Mouse (Mus musculus): ENCODE measurements around the gene Vmn1r1. TPM values are rescaled to one million over a fixed set of nuclear protein-coding genes. Genes with fewer than 3 reads are reported as not detected.

Gene Vmn1r1
- polyA plus RNA-seq, 1 experiment from 2014 or later, result not detected

DNA sequence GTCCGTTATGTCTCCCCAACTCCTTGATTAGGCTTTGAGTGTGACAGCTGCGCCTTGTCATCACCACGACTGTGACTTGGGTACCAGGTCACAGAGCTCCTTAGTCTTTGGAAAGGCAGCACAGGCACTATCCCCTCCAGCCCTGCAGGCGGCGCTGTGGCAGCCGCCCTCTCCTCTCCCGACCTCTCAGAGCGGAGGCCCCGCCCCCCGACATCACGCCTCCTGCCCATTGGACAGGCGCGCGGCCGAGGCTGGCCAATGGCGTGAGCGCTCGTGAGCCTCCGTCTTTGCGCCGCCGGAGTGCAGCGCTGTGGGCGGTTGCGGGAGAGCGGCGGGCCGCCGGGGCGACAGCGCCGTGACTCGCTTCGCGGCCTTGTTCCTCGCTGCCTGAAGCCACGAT, 39.8 kb downstream of the Vmn1r1 start, which contains the start of gene Srp9:
Srp9 (plus strand) TSS at position 232 of the 400 bp plus-strand sequence.
- peak within 1 kb of the TSS; percentile 74 for H3K27ac ChIP-seq

DNA sequence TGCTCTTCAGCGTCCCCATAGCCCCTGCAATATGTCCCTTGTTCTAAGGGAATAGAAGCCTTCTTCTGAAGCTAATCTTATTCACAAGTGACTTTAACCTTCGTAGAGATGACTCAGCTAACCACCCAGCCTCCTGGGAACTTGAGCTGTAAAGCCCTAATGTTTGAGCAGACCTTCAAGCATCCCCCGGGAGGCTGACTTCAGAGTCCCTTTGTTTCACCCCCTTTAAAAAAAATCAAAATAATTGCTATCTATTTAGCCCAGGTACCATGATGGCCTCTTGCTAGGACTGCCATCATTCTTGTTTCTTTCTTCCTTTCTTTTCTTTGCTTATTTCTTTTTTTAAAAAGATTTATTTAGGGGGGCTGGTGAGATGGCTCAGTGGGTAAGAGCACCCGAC, 41.9 kb downstream of the Vmn1r1 start:
- no peak for ATAC-seq (ENCODE audit: low FRiP score)

More for the DNA sequence above, 39.8 kb downstream of the Vmn1r1 start, which contains the start of gene Srp9:
- H3K4me2 ChIP-seq (replicated peaks), result peak within 1 kb of the TSS; percentile 61
- peaks cover 21% of the 10 kb centered on the region for H3K4me1 ChIP-seq
- H3K4me3 ChIP-seq, result peak within 1 kb of the TSS; percentile 77
- H3K9ac ChIP-seq, result peak within 1 kb of the TSS; percentile 69
- 1% methylated on average over 37 of the region's 37 CpGs for WGBS
- H3K36me3 ChIP-seq, result peaks cover 12% of the 10 kb centered on the region
- H3K27me3 ChIP-seq, result no peaks in the 10 kb centered on the region
- no peaks in the 10 kb centered on the region for H3K9me3 ChIP-seq (replicated peaks)
- peak; percentile 99 for ATAC-seq (ENCODE audit: low FRiP score)

DNA sequence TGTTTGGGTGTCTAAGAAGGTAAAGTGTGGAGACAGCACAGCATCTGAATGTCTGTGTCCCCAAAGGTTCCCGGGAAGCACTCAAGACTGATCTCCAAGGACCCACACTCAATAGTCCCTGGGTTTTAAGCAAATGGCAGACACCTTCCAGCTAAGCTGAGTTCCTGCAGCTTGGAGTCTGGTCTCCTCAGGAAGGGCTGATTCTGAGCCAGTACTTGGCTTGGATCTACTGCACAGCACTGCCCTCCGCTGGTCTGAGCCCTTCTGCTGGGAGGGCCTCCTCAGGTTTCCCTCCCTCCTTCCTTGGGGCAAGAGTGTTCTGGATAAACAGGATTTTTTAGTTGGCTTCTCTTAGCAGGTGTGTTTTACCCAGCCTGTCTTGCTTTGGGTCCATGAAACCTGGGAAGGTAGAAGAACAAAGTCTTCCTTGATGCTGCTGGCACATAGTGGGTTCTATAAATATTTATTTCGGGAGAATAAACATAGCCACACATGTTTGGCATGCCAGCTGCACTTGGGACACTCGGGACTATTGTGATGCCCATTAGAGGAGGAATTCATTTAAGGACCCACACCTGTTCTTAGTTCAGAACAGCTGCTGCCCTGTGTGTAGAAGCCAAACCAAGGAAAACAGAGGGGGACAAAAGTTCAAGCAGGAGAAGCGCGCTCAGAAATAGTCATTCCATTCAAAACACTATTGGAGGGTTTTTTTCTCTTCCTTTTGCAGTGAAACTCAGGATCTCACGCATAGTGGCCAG, 48.5 kb downstream of the Vmn1r1 start:
- peak; percentile 49 for ATAC-seq (ENCODE audit: low FRiP score)
- H3K27ac ChIP-seq, result no peak overlapping the region

More for the DNA sequence above, 41.9 kb downstream of the Vmn1r1 start:
- no peak overlapping the region for H3K27ac ChIP-seq
- H3K36me3 ChIP-seq, result no peaks in the 10 kb centered on the region
- peaks cover 18% of the 10 kb centered on the region for H3K4me1 ChIP-seq
- H3K27me3 ChIP-seq, result no peaks in the 10 kb centered on the region
- H3K9ac ChIP-seq, result no peak overlapping the region
- H3K4me2 ChIP-seq (replicated peaks), result no peak overlapping the region
- WGBS, result 90% methylated on average over 4 of the region's 4 CpGs
- H3K4me3 ChIP-seq, result no peak overlapping the region
- no peaks in the 10 kb centered on the region for H3K9me3 ChIP-seq (replicated peaks)

DNA sequence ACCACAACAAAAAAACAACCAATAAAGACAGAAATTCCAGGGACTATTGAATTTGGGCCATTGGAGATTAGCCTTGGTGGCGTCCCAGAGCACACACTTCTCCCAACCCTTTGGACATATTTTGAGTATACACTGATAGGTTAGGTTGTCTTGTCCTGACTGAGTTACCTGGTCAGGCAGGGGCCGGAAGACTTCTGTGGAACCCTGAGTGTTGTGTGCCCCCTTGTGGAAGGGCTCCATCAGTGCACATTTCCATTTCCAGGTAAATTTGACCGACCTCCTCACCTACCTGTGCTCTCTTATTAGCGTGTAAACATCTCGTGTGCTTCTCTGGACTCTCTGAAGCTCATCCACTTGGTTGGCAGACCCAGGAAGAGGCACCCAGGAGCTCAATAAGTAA, 49.1 kb downstream of the Vmn1r1 start:
- Histone ChIP-seq H3K27ac (no peak overlapping the region), H3K27me3 (no peaks in the 10 kb centered on the region; the same call in 1 of the 2 replicates), H3K4me1 (peaks cover 20% of the 10 kb centered on the region), H3K4me3 (no peak overlapping the region), H3K9me3 (replicated peaks) (no peaks in the 10 kb centered on the region), H3K4me2 (replicated peaks) (no peak overlapping the region), H3K36me3 (no peaks in the 10 kb centered on the region), H3K9ac (no peak overlapping the region)
- 29% methylated on average over 5 of the region's 5 CpGs for WGBS
- no peak for ATAC-seq (ENCODE audit: low FRiP score)

More for the DNA sequence above, 48.5 kb downstream of the Vmn1r1 start:
- Histone ChIP-seq H3K27me3 (no peaks in the 10 kb centered on the region; the same call in 1 of the 2 replicates), H3K4me2 (replicated peaks) (no peak overlapping the region), H3K9ac (no peak overlapping the region), H3K4me3 (no peak overlapping the region), H3K36me3 (no peaks in the 10 kb centered on the region), H3K9me3 (replicated peaks) (no peaks in the 10 kb centered on the region), H3K4me1 (peaks cover 20% of the 10 kb centered on the region)
- WGBS, result 49% methylated on average over 7 of the region's 7 CpGs

DNA sequence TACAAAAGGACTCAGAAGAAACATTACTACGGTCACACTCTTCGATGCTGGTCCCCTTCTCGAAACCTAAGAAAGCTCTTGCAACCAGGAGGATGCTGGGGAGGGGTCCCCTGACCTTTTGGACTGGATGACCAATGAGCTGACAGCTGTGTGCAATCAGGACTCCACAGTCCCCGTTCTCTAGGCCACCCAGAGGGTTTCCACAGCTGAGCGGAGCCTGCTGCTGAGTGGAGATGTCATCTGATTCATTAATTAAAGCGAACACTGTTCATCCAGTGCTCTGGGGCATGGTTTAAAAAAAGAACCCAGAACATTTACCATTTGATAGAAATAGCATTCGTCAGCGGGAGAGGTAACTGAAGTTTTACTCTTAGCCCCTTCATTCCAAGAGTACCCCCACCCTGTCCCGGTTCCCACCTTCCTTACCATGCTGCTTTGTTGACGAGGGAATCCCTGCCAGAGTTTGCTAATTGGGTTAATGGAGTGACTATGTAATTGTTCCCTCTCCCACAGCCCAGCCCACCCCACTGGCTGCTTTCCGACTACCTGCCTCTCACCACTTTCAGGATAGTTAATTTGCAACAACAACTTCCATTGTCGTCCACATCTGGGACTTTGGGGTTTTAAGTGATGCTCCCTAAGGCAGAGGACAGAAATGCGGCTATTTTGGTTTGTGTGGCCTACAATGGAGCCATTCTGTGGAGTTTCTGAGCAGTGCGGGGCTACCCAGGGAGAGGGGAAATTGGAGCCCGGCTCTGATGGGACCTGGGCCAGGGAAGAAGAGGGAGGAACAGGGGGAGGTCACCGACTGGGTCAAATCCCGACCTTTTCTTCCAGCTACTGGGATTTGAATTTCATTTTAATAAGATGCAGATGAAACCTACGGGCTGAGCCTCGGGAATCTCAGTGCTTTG, 50.4 kb downstream of the Vmn1r1 start:
- H3K9ac ChIP-seq, result no peak overlapping the region
- H3K4me3 ChIP-seq, result no peak overlapping the region
- no peaks in the 10 kb centered on the region for H3K9me3 ChIP-seq (replicated peaks)
- no peaks in the 10 kb centered on the region for H3K36me3 ChIP-seq
- peaks cover 20% of the 10 kb centered on the region for H3K4me1 ChIP-seq
- no peak overlapping the region for H3K27ac ChIP-seq
- 18% methylated on average over 19 of the region's 19 CpGs for WGBS
- no peaks in the 10 kb centered on the region; the same call in 1 of the 2 replicates for H3K27me3 ChIP-seq
- peak; percentile 51; the same call in 1 of the 2 replicates for ATAC-seq (ENCODE audit: low FRiP score)
- H3K4me2 ChIP-seq (replicated peaks), result no peak overlapping the region; the same call in 1 of the 2 replicates

DNA sequence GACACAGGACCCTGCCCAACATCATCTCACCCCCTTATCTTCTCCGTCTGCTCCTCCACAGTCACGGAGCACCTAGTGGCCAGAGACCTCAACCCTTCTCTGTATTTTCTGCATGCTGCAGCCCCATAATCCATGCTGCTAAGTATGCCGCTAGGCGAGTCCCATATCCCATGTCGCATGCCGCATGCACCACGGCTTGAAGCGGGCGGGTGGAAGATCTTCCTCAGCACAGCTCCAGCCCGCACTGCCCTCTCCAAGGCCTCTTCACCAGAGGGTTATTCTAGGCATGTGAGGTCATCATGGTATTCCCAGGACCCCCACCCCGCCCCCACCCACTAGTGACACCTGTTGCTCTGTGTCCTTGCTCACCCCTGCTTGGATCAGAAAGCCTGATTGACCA, 51.2 kb downstream of the Vmn1r1 start:
- Histone ChIP-seq H3K36me3 (no peaks in the 10 kb centered on the region), H3K4me3 (no peak overlapping the region), H3K27me3 (no peaks in the 10 kb centered on the region; the same call in 1 of the 2 replicates), H3K27ac (no peak overlapping the region), H3K4me2 (replicated peaks) (no peak overlapping the region), H3K9me3 (replicated peaks) (no peaks in the 10 kb centered on the region), H3K4me1 (peaks cover 20% of the 10 kb centered on the region), H3K9ac (no peak overlapping the region)
- WGBS, result 79% methylated on average over 11 of the region's 11 CpGs
- no peak for ATAC-seq (ENCODE audit: low FRiP score)

DNA sequence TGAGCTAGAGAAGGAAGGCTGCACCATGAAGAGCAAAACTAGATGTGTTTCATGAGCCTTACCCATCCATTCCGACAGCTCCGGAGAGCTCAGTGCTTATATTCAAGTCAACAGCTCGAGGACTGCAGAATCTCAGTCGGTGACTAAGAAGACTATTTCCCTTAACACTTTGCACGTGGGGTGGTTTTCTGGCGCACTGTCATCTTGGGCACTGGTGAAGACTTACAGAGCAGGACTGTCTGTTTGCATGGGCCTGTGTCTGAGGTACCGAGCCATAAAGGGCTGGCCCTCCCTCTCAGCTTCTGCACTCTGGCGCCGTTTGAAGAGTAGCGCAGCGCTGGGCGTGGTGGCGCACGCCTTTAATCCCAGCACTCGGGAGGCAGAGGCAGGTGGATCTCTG, 51.9 kb downstream of the Vmn1r1 start:
- peaks cover 20% of the 10 kb centered on the region for H3K4me1 ChIP-seq
- H3K9me3 ChIP-seq (replicated peaks), result no peaks in the 10 kb centered on the region
- H3K27ac ChIP-seq, result no peak overlapping the region
- no peak overlapping the region for H3K4me3 ChIP-seq
- no peak for ATAC-seq (ENCODE audit: low FRiP score)
- 93% methylated on average over 15 of the region's 15 CpGs for WGBS
- no peak overlapping the region for H3K9ac ChIP-seq
- H3K36me3 ChIP-seq, result no peaks in the 10 kb centered on the region
- H3K27me3 ChIP-seq, result no peaks in the 10 kb centered on the region; the same call in 1 of the 2 replicates
- no peak overlapping the region for H3K4me2 ChIP-seq (replicated peaks)

DNA sequence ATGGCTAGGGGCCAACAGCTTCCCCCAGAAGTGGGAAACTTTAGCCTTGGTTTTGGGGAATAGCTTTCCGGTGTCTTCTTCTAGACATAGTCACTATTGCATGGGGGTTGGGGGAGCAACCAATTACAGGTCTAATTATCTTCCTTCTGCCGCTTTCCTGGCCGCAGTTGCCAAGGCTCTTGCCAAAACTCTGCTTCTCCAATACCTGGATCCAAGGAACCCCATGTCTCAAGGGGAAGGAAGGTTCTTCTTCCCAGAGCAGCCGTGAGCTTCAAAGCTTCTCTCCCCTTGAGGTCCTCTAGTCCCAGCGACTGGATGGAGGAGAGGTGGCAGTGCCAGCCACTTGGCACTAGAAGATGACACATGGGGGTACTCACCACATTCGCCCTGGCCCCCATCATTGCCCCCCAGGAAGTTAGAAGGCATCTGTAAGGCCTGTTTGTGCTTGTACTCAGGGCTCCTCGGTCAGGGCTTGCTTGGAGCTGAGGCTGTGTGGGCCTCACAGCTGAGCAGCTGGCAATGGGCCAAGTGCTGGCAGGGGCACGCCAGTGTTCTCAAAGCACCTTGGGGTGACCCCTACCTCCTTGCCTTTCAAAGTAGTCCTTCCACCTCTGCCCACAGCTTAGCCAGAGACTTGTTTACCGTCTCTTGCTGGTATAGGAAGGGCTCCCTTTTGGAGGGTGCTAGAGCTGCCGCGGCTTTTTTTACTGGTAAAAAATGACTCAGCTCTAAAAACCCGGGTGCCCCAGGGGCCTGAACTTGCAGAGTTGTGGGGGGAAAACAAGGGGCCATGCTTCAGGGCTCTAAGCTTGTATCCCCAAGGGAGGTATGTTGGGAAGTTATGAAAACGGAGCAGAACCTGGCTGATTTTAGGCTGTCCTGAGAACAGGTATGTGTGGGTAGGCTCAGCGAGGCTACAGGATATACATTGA, 52.6 kb downstream of the Vmn1r1 start:
- Histone ChIP-seq H3K36me3 (no peaks in the 10 kb centered on the region), H3K27me3 (no peaks in the 10 kb centered on the region; the same call in 1 of the 2 replicates), H3K4me2 (replicated peaks) (no peak overlapping the region), H3K9ac (no peak overlapping the region), H3K27ac (no peak overlapping the region), H3K4me3 (no peak overlapping the region), H3K4me1 (peaks cover 20% of the 10 kb centered on the region), H3K9me3 (replicated peaks) (no peaks in the 10 kb centered on the region)
- WGBS, result 71% methylated on average over 14 of the region's 14 CpGs
- no peak for ATAC-seq (ENCODE audit: low FRiP score)

DNA sequence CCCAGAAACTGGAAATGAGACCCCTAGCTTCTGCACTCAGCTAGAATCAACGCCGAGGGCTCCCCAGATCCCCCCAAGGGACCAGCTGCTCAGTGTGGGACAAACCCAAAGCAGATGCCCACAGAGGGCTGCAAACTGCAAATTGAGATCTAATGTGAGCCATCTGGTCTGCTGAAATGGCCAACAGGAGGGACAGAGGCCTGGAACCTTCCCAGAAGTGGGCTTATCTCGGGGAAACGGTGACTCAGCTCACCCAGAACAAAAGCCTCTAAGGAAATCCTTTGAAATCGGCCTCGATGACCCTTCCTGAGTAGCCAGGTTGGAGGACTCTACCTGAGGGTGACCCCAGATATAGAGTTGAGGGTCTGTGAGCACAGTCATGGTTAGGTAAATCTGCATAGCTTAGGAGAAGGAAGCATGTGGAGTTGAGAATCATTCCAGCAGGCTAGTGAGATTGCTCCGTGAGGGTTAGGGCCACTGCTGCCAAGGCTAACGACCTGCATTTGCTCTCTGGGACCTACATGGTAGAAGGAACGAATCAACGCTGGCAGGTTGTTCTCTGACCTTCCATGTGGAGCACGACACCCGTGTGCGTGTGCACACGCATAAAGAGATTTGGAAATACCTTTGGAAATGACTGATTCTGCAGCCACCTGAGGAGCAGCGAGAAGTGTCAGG, 53.4 kb downstream of the Vmn1r1 start:
- no peak overlapping the region for H3K4me3 ChIP-seq
- ATAC-seq (ENCODE audit: low FRiP score), result no peak
- 72% methylated on average over 15 of the region's 15 CpGs for WGBS
- peaks cover 20% of the 10 kb centered on the region for H3K4me1 ChIP-seq
- no peaks in the 10 kb centered on the region for H3K9me3 ChIP-seq (replicated peaks)
- H3K9ac ChIP-seq, result no peak overlapping the region
- H3K27me3 ChIP-seq, result no peaks in the 10 kb centered on the region; the same call in 1 of the 2 replicates
- H3K27ac ChIP-seq, result no peak overlapping the region
- H3K4me2 ChIP-seq (replicated peaks), result no peak overlapping the region
- no peaks in the 10 kb centered on the region for H3K36me3 ChIP-seq

DNA sequence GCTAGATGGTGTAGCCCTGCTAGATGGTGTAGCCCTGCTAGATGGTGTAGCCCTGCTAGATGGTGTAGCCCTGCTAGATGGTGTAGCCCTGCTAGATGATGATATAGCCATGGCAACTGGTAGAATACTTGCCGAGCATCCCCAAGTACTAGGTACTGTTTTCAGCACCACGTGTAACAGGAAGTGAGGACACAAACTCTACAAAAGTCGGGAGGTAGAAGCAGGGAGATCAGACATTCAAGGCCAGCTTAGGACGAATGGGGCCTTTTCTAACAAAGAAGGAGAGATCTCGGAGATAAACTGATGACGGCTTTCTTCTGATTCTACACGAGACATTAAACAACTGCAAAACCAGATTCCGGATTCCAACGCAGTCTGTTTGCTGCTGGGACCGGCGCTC, 54.1 kb downstream of the Vmn1r1 start:
- Histone ChIP-seq H3K9me3 (replicated peaks) (no peaks in the 10 kb centered on the region), H3K36me3 (no peaks in the 10 kb centered on the region), H3K27ac (no peak overlapping the region), H3K4me2 (replicated peaks) (no peak overlapping the region), H3K4me3 (no peak overlapping the region), H3K27me3 (no peaks in the 10 kb centered on the region; the same call in 1 of the 2 replicates), H3K9ac (no peak overlapping the region), H3K4me1 (peaks cover 20% of the 10 kb centered on the region)
- 82% methylated on average over 11 of the region's 11 CpGs for WGBS
- no peak for ATAC-seq (ENCODE audit: low FRiP score)
